29 mouse cellular contexts compared by ENCODE assay signal in genomic region chr3:151748514-151748913, GRCm38 (mm10). TPM values are rescaled to one million over a fixed set of nuclear protein-coding genes. Genes with fewer than 3 reads are reported as not detected.
"Had no signal": no experiment of that assay in that cellular context is flagged by ENCODE, and none has a peak within 500 bp of the region (broad histone marks: within the 10 kb centered on the region; RNA-seq: fewer than 3 reads in every experiment).

No protein-coding gene starts in this region.

- H3K9ac ChIP-seq: liver, embryonic 14.5 days; midbrain, embryonic 13.5 days; neural tube, embryonic 13.5 days; stomach, embryonic 15.5 days had no signal

- H3K4me3 ChIP-seq: layer of hippocampus, adult 2 months; midbrain, embryonic 13.5 days; myocyte; neural tube, embryonic 13.5 days; stomach, embryonic 15.5 days had no signal

- H3K27me3 ChIP-seq: midbrain, embryonic 13.5 days; neural tube, embryonic 13.5 days; stomach, embryonic 15.5 days had no signal

- H3K36me3 ChIP-seq: midbrain, embryonic 13.5 days; neural tube, embryonic 13.5 days; stomach, embryonic 15.5 days had no signal

- H3K4me2 ChIP-seq: midbrain, embryonic 13.5 days; neural tube, embryonic 13.5 days; stomach, embryonic 15.5 days had no signal

- H3K4me1 ChIP-seq: midbrain, embryonic 13.5 days; neural tube, embryonic 13.5 days; stomach, embryonic 15.5 days had no signal

- H3K9me3 ChIP-seq: midbrain, embryonic 13.5 days; neural tube, embryonic 13.5 days; stomach, embryonic 15.5 days had no signal

- ATAC-seq: inflammation-experienced regulatory T-cells, adult 6 months; midbrain, embryonic 13.5 days; midbrain, embryonic 16.5 days had no signal

- DNase-seq: kidney, adult 11 months; kidney, postnatal 10 days; kidney, postnatal 4 days; layer of hippocampus, adult 9-11 months; lung, adult 18-20 months; retina, postnatal 1 day; right cerebral cortex, postnatal 25 days; spleen, adult 18-20 months; thymus, postnatal 25 days had no signal

- H3K27ac ChIP-seq: layer of hippocampus, adult 2 months; liver, embryonic 14.5 days; macrophage; midbrain, embryonic 13.5 days; neural tube, embryonic 13.5 days; stomach, embryonic 15.5 days had no signal

RNA-seq across cellular contexts. Expression of gene Ifi44, which starts 1.2 kb away (rescaled TPM):
- total RNA-seq: layer of hippocampus, adult 2 months; layer of hippocampus, postnatal 25 days; left cerebral cortex, adult 18-20 months; left cerebral cortex, postnatal 25 days; monocyte, adult 5-6 weeks; neutrophil, adult 5-6 weeks had no signal
- polyA plus RNA-seq: limb, embryonic 11.5 days had no signal

RNA-seq across cellular contexts. Expression of gene Ifi44l, which starts 14.2 kb away (rescaled TPM):
- total RNA-seq: layer of hippocampus, adult 2 months; layer of hippocampus, postnatal 25 days; left cerebral cortex, adult 18-20 months; left cerebral cortex, postnatal 25 days; liver, adult 2 months; megakaryocyte, adult 5-6 weeks; monocyte, adult 5-6 weeks; neutrophil, adult 5-6 weeks had no signal
- polyA plus RNA-seq: kidney, embryonic 14.5 days; limb, embryonic 11.5 days; liver, adult 2 months; liver, embryonic 14.5 days; lung, embryonic 16.5 days; macrophage; midbrain, embryonic 13.5 days; midbrain, embryonic 16.5 days; myocyte; stomach, embryonic 15.5 days; thymus, postnatal 0 days had no signal
